Mouse (Mus musculus) CD8-positive naive resting alpha-beta T cell, adult 57 days (primary cell): ENCODE measurements around the gene Fgd3. TPM values are rescaled to one million over a fixed set of nuclear protein-coding genes. Genes with fewer than 3 reads are reported as not detected.

Experiments used
- total RNA-seq: library from RNA; stranded (reverse); gene quantifications from one replicate; pipeline ENCODE4 v1.2.4, GENCODE M21; 2023

Gene Fgd3
- 90.0 TPM for total RNA-seq

GRCm38 (mm10) chr13:49320040-49320439 lies at the start of gene Fgd3:
Fgd3 (minus strand) TSS chr13:49320311.

GRCm38 (mm10) chr13:49341012-49341830 lies 21.1 kb upstream of the Fgd3 start, which contains the start of gene Bicd2:
Bicd2 (plus strand) TSS chr13:49341585.

GRCm38 (mm10) chr13:49248467-49248862 lies 71.6 kb downstream of the Fgd3 start, which contains the start of gene Susd3:
Susd3 (minus strand) TSS chr13:49248706.

GRCm38 (mm10) chr13:49215504-49216219 lies 104.4 kb downstream of the Fgd3 start, which contains the start of gene Card19:
Card19 (minus strand) TSS chr13:49216037.

Other genes starting within 250 kb of the Fgd3 start
- not detected for gene Wnk2, start 172.3 kb downstream of the Fgd3 start, total RNA-seq
- 29.2 TPM for gene Ninj1, start 132.8 kb downstream of the Fgd3 start, total RNA-seq
- 35.2 TPM for gene Card19, start 104.3 kb downstream of the Fgd3 start, total RNA-seq
- 15.2 TPM for gene Susd3, start 71.6 kb downstream of the Fgd3 start, total RNA-seq
- 25.7 TPM for gene Bicd2, start 21.3 kb upstream of the Fgd3 start, total RNA-seq
- 11.4 TPM for gene Ippk, start 100.9 kb upstream of the Fgd3 start, total RNA-seq
- gene Tes3-ps, start 173.0 kb upstream of the Fgd3 start, total RNA-seq = 0.98 TPM
- not detected for gene Ecm2, start 184.5 kb upstream of the Fgd3 start, total RNA-seq
- gene Aspn, start 224.1 kb upstream of the Fgd3 start, total RNA-seq = not detected